Mouse (Mus musculus): ENCODE data around the gene Cnpy3. TPM values are rescaled to one million over a fixed set of nuclear protein-coding genes. Genes with fewer than 3 reads are reported as not detected.
"Not testable (repeated sequence)": the region's sequence is repeated elsewhere in the genome, so short reads cannot be mapped to it uniquely, and the experiment has no call there.

Cnpy3 gene
- total RNA-seq (2021) = 10 to 100 TPM; 48.2 to 56.3 TPM
- long read RNA-seq, transcript Cnpy3-201 (6 exons, 1,908 nt) = major isoform, 67 of 84 reads
- long read RNA-seq, partial matches to known transcripts = 5 of 84 reads
- long read RNA-seq, other reads (novel, unspliced or antisense) = 4 of 84 reads

DNA sequence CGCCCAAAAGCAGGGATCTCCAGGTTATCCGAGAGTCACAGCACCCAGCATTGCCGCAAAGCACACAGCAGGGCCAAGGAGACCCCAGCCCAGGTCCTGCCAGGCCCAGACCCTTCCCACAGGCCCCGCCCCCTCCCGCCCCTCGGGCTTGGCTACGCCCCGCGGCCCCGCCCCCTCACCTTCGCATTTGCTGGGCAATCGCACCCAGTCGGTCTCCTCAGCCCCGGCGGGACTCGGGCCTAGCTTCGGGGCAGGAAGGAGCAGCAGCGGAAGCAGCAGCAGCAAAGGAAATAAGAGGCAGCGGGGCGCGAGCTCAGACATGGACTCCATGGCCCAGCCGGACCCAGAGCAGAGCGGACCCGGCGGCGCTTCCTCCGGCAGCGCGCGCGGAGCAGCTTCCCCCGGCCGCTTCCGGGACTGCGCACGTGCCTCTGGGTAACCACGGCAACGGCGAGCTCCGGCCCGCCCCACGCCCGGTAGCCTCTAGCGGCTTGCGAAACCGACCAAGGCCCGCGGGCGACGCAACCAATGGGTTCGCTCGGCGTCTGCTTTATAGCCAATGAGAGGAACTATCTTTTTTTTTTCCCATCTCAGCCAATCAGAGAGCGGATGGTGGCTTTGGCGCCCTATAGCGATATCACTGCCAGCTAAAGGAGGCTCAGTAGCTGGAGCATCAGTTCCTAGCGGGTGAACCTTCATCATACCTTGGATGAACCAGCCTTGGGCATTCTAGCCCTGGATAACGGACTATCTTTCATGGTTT is at the start of gene Cnpy3:
Gene Cnpy3 (minus strand): TSS at position 421 of the 763 bp plus-strand sequence.
- peak; percentile 94 to 97 for DNase-seq (ENCODE audit: low spot score in 2 of 2)

- DNase-seq (ENCODE audit: low spot score in 2 of 2) = no peak
These were observed 49.7 kb upstream of the Cnpy3 start for GRCm38 (mm10) chr17:46801761-46802160.

GRCm38 (mm10) chr17:46799680-46800079 is 47.7 kb upstream of the Cnpy3 start:
- no peak for DNase-seq (ENCODE audit: low spot score in 2 of 2)

- no peak for DNase-seq (ENCODE audit: low spot score in 2 of 2)
These were observed 45.4 kb upstream of the Cnpy3 start for GRCm38 (mm10) chr17:46797386-46797785.

GRCm38 (mm10) chr17:46796743-46797142 is 44.7 kb upstream of the Cnpy3 start:
- DNase-seq (ENCODE audit: low spot score in 2 of 2) = no peak

DNA sequence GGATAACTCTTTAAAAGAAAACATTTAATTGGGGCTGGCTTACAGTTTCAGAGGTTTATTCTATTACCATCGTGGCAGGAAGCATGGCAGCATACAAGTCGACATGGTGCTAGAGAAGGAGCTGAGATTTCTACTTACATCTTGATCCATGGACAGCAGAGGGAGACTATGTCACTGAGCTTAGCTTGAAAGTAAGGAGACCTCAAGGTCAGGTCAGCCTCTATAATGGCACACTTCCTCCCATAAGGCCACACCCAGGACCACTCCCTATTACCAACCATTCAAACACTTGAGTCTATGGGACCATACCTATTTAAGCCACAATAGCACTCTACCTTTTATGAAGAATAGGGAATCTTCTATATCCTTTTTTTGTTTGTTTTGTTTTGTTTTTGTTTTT is 40.9 kb upstream of the Cnpy3 start:
- DNase-seq (ENCODE audit: low spot score in 2 of 2) = no peak

DNA sequence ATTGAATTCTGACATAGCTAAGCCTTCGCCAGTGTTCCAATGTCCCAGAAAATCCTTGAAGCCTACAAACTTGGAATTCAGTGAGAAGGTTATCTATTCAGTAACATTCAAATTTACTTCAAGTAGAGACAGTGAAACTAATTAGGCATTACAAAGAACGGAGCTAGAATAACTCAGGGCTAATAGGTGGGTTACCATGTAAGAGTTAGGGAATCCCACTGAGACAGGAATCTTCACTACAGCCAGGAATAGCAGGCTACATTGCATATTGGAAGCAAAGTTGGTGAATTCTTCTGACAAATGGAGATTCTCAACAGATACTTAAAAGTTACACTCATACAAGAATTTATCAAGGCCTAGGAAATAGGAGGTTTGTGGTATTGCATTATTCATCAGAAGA is 36.0 kb upstream of the Cnpy3 start:
- not testable (repeated sequence) for DNase-seq (ENCODE audit: low spot score in 2 of 2)

GRCm38 (mm10) chr17:46786952-46787351 is 34.9 kb upstream of the Cnpy3 start:
- no peak for DNase-seq (ENCODE audit: low spot score in 2 of 2)

DNA sequence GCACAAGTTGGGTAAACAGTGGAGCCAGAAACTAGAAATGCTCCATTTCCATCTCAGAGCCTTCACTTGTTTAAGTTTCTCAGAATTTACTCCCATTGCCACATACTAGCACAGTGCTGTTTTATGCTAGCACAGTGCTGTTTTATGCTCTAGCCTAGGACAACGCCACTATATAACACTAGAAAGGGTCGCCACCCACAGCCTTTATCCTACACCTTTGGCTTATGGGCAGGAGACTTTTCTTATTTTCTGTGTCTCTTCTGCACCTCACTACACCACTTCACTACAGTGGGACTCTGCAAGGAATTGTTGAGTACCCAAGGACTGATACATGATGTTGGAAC is 31.2 kb upstream of the Cnpy3 start:
- DNase-seq (ENCODE audit: low spot score in 2 of 2) = no peak

GRCm38 (mm10) chr17:46782341-46783221 is 30.6 kb upstream of the Cnpy3 start, which contains the start of gene Rpl7l1:
Gene Rpl7l1, minus strand, starts transcription at chr17:46782672.
- peak; percentile 91 to 93 for DNase-seq (ENCODE audit: low spot score in 2 of 2)

GRCm38 (mm10) chr17:46781876-46782275 is 29.9 kb upstream of the Cnpy3 start:
- no peak for DNase-seq (ENCODE audit: low spot score in 2 of 2)

DNA sequence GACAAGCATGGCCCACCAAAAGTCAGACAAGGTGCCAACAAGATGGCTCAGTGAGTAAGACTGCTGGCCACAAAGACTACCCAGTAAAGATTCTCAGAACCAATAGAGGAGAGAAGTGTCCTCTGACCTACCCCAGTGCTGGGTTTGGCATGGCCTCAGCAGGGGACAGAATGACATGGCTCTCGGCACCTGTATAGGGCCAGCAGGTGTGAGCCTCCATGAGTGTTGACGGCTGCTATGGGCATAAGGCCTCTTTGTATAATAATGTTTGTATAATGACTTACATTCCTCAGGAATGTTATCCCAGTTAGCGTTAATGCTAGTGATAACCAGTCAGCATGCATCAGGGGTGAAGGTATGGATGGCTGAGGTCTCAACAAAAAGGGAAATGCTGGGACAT is 24.1 kb upstream of the Cnpy3 start:
- DNase-seq (ENCODE audit: low spot score in 2 of 2) = no peak

DNA sequence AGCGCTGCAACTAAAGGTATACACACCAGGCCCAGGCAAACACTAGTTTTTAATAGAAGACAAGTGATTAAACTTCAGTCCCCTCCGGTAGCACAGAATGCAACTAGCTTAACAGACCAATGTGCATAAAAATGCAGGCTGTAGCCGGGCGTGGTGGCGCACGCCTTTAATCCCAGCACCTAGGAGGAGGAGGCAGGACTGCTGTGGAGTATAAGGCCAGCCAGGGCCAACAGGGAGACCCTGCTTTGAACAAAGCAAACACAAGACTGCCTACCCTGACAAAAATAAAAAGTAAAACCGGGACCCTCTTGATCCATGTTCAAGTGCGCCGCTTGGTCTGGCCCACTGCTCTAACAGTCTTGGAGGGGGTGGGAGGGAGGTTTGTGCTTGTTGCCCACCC is 23.1 kb upstream of the Cnpy3 start:
- DNase-seq (ENCODE audit: low spot score in 2 of 2) = no peak

DNA sequence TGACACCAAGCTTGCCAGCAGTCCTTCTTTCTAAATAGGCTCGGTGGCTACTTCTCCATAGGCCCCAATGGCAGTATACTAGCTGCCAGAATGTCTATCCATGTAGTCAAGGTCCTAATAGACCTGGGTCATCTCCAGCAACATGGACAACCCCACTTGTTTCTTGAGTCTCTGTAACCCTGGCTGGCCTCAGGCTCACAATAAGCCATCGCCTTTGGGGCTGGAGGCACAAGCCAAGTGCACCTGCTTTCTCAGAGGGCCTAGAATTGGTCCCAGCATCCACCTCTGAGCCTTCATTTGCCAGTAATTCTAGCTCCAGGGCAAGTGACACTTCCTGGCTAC is 22.1 kb upstream of the Cnpy3 start:
- DNase-seq (ENCODE audit: low spot score in 2 of 2) = no peak

DNA sequence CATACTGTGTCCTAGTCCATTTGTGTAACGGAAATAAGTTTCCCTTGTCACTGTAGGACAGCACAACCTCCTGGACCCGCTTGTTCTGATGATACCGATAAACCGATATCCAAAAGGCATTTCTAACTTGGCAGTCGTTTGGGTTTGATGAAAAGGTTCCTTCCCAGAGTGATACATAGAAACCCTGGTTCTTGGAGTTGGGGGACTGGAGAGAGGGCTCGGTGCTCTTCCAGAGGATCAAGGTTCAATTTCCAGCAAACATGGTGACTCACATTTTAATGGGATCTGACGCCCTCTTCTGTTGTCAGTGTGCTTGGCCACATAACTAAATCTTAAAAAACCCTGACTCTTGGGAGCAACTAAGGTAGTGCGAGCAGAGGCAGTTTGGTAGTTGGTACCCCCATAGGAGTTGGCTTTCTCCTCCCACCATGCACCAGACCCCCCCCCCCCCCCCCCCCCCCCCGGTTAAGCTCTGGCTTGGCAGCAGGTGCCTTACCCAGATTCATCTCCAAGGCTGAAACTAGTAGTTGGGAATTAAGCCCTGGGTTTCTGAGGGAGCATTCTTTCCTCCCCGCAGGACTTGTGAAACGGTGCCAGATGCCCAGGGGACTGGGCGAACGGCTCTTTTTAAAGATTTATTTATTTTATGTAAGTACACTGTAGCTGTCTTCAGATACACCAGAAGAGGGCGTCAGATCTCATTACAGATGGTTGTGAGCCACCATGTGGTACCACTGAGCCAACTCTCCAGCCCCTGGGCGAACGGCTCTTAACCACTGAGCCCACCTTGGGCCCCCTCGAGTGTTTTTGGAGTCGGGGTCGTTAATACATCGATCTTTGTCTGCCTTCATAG is 21.5 kb upstream of the Cnpy3 start:
- peak in 1 of 2 experiments; percentile 23 for DNase-seq (ENCODE audit: low spot score in 2 of 2)

DNA sequence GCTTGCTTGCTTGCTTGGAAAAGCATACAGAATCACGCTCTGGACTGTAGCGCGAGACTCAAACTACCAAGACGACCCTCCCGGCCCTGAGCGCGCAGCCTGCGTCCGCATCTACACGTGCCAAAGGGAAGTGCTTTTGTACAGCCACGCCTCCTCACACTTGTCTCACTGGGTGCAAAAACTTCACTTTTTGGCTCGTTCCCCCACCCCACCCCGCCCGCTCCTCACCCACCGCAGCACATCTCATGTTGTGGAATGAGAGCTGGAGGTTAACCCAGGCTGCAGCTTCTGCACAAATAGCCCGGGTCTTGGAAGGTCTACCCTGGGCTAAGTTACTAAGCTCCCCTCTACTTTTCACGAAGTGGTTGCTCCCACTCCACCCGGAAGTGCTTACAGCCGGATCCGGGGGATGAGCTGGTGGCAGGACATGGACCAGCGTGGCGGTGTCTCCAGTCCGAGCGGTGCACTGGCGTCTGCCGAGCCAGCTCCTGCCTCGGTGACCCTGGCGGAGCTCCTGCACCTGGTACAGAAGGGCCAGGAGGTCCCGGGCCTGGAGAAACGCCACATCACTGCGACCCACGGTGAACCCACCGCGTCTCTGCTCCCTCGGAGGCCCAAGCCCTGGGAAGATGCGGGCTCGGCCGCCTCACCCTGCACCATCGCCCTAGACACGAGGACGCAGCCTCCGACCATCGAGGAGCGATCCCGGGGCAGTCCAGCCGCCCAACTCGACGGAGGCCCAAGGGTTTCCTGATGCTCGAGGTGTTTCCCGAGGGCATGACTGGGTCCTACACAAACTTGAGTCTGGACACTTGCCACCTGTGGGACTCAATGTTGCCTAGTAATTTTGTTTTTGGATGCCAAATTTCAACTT is 20.6 kb upstream of the Cnpy3 start, which contains the start of gene 2310039H08Rik:
Gene 2310039H08Rik (plus strand): TSS at position 232 of the 874 bp plus-strand sequence.
- peak; percentile 81 to 86 for DNase-seq (ENCODE audit: low spot score in 2 of 2)

DNA sequence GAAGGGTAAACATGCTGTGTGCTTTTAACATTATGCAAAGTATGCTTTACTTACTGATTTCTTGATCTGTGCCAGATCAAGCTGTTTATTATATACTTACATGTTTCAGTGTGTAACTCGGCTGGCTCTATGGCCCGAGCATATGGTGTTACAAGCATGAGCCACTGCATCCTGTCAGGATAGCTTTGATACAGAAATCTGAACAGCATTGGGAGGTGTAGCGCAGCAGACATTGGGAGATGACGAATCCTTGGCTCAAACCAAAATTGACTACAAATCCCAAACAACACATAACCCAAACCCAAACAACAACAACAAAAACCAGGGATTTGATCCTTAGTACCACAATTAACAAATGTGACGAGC is 20.0 kb upstream of the Cnpy3 start:
- DNase-seq (ENCODE audit: low spot score in 2 of 2) = no peak

- no peak for DNase-seq (ENCODE audit: low spot score in 2 of 2)
These were observed 19.6 kb upstream of the Cnpy3 start for GRCm38 (mm10) chr17:46771616-46772015.

- no peak for DNase-seq (ENCODE audit: low spot score in 2 of 2)
These were observed 19.0 kb upstream of the Cnpy3 start for GRCm38 (mm10) chr17:46771025-46771424.

DNA sequence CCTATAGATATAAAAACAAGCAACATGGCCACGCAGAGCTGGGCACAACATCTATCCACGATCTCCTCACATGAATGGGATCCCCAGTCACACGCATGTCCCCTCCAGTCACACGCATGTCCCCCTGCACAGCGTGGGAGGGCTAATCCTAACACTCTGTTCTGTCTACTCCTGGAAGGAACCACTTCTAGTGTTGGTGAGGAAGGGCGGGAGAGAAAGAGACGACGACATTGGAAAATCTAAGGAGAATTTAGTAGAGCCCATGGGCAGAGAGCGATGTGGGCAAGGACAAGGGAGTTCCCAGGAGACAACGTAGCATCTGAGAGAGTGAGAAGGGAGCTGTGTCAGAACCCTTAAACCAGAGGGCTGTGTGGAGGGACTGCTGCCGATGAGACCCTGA is 18.5 kb upstream of the Cnpy3 start:
- DNase-seq (ENCODE audit: low spot score in 2 of 2) = no peak
